Mouse (Mus musculus) ES-CJ7 (cell line): ENCODE results near the gene Gm13693.
"Not testable (repeated sequence)": the region's sequence is repeated elsewhere in the genome, so short reads cannot be mapped to it uniquely, and the experiment has no call there.

Source experiments
- DNase-seq: peaks from one replicate; pipeline ENCODE4 v3.0.0; 2011; ENCODE audit warnings: low read depth, low spot score

The Gm13693 gene

DNA sequence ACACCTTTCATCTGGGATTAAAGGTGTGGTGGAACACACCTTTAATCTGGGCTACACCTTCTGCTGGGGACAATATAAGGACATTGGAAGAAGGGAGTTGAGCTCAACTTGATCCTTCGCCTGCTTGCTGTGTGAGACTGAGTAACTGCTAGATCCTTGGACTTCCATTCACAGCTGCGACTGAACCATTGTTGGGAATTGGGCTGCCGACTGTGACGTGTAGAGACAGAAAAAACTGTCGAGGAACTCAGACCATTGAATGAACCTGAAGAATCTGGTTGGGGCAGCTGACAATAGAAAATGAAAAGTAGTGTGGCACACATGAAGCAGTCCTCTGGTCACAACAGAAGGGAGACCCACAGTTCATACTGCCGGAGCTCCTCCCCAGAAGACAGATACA, at the start of gene Gm13693:
TSS of gene Gm13693 (plus strand) at position 301 of the 400 bp plus-strand sequence.
- not testable (repeated sequence) for DNase-seq

DNA sequence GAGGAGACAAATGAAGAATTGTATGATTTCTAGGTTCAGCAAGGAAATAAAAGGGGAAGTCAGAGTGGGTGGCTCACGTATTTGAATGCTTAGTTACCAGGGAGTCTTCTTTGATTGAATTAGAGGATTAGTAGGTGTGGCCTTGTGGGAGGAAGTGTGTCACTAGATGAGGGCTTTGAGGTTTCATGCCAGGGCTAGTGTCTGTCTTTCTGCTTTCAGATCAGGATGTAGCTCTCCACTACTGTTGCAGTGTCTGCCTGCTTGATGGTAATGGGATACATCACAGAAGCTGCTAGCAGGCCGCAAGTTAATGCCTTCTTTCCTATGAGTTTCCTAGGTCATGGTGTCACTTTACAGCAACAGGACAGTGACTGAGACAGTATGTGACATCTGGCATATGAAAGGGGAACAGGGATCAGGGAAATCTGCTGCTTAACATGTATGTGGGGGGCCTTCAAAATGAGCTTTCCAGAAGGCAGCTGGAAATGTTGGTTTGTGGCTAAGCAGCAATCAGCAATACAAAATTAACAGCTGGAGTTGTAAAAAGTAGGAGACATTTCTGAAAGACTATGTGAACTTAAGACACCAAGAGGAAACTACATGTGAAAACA, 31.7 kb upstream of the Gm13693 start:
- DNase-seq, result no peak

DNA sequence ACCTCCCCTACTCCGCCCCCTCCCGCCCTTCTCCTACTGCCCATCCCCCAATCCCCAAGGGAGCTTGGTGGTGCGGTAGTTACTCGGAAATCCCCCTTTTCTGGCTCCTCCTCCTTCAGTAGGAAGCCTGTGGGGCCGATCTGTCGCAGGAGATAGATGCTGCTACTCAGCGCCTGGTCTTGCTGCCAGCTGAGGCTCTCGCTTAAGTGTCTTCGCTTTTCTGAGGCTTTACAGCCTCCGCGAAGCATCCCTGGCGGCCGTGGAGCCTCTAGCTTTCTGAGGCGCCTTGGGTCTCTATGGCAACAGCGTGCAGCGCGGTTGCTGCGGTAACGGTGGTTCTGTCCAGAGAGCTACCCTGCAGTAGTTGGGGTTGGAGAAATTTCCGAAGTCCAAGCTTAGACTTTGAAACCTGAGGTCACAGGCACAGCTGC, 20.4 kb upstream of the Gm13693 start, which contains the start of gene Zswim2:
TSS of gene Zswim2 (minus strand) at position 298 of the 431 bp plus-strand sequence.
- peak; percentile 81 for DNase-seq

DNA sequence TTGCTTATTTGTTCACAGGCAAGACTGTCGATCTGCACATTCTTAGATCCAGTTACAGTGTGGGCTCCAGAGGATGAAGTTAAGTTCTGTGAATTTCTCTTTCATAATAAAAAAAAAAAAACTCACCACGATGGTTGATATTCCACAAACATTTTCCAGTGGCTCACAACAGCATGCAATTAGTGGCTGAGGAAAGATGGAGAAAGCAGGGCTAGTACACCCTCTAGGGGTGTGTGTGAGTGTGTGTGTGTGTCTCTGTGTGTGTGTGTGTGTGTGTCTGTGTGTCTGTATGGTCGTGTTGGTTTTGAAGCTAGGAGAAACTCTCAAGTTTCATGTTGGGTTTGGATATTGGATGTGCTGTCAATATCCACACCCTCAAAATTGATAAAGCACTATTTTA, 19.9 kb upstream of the Gm13693 start:
- no peak for DNase-seq

DNA sequence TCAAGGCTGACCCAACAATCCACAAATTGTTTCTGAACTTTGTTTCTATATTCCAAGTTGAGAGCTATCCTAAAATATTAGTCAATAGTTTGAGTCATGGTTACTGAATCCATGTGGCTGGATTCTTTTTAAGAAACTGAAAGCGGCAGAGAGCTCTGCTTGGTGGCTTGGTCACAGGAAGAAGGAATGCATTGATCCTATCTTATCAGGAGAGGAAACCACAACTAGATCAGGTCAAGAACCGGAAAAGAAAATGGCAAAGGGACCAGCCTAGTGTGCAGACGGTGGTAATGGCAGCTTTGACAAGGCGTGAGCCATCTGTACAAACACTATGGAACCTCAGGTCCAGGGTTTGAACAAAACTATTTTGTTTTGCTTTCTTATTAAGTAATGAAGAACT, 19.5 kb upstream of the Gm13693 start:
- no peak for DNase-seq

DNA sequence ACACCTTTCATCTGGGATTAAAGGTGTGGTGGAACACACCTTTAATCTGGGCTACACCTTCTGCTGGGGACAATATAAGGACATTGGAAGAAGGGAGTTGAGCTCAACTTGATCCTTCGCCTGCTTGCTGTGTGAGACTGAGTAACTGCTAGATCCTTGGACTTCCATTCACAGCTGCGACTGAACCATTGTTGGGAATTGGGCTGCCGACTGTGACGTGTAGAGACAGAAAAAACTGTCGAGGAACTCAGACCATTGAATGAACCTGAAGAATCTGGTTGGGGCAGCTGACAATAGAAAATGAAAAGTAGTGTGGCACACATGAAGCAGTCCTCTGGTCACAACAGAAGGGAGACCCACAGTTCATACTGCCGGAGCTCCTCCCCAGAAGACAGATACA, 5.9 kb upstream of the Gm13693 start, which contains the start of gene Gm13698:
TSS of gene Gm13698 (plus strand) at position 301 of the 400 bp plus-strand sequence.
- not testable (repeated sequence) for DNase-seq

DNA sequence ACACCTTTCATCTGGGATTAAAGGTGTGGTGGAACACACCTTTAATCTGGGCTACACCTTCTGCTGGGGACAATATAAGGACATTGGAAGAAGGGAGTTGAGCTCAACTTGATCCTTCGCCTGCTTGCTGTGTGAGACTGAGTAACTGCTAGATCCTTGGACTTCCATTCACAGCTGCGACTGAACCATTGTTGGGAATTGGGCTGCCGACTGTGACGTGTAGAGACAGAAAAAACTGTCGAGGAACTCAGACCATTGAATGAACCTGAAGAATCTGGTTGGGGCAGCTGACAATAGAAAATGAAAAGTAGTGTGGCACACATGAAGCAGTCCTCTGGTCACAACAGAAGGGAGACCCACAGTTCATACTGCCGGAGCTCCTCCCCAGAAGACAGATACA, 5.7 kb downstream of the Gm13693 start, which contains the start of gene Gm13695:
TSS of gene Gm13695 (plus strand) at position 301 of the 400 bp plus-strand sequence.
- DNase-seq, result not testable (repeated sequence)

DNA sequence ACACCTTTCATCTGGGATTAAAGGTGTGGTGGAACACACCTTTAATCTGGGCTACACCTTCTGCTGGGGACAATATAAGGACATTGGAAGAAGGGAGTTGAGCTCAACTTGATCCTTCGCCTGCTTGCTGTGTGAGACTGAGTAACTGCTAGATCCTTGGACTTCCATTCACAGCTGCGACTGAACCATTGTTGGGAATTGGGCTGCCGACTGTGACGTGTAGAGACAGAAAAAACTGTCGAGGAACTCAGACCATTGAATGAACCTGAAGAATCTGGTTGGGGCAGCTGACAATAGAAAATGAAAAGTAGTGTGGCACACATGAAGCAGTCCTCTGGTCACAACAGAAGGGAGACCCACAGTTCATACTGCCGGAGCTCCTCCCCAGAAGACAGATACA, 11.5 kb downstream of the Gm13693 start, which contains the start of gene Gm13696:
TSS of gene Gm13696 (plus strand) at position 301 of the 400 bp plus-strand sequence.
- DNase-seq, result not testable (repeated sequence)

DNA sequence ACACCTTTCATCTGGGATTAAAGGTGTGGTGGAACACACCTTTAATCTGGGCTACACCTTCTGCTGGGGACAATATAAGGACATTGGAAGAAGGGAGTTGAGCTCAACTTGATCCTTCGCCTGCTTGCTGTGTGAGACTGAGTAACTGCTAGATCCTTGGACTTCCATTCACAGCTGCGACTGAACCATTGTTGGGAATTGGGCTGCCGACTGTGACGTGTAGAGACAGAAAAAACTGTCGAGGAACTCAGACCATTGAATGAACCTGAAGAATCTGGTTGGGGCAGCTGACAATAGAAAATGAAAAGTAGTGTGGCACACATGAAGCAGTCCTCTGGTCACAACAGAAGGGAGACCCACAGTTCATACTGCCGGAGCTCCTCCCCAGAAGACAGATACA, 17.3 kb downstream of the Gm13693 start, which contains the start of gene Gm13694:
TSS of gene Gm13694 (plus strand) at position 301 of the 400 bp plus-strand sequence.
- DNase-seq, result not testable (repeated sequence)

DNA sequence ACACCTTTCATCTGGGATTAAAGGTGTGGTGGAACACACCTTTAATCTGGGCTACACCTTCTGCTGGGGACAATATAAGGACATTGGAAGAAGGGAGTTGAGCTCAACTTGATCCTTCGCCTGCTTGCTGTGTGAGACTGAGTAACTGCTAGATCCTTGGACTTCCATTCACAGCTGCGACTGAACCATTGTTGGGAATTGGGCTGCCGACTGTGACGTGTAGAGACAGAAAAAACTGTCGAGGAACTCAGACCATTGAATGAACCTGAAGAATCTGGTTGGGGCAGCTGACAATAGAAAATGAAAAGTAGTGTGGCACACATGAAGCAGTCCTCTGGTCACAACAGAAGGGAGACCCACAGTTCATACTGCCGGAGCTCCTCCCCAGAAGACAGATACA, 23.1 kb downstream of the Gm13693 start, which contains the start of gene Gm13697:
TSS of gene Gm13697 (plus strand) at position 301 of the 400 bp plus-strand sequence.
- DNase-seq, result not testable (repeated sequence)

DNA sequence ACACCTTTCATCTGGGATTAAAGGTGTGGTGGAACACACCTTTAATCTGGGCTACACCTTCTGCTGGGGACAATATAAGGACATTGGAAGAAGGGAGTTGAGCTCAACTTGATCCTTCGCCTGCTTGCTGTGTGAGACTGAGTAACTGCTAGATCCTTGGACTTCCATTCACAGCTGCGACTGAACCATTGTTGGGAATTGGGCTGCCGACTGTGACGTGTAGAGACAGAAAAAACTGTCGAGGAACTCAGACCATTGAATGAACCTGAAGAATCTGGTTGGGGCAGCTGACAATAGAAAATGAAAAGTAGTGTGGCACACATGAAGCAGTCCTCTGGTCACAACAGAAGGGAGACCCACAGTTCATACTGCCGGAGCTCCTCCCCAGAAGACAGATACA, 28.9 kb downstream of the Gm13693 start, which contains the start of gene Gm13691:
TSS of gene Gm13691 (plus strand) at position 301 of the 400 bp plus-strand sequence.
- DNase-seq, result not testable (repeated sequence)

DNA sequence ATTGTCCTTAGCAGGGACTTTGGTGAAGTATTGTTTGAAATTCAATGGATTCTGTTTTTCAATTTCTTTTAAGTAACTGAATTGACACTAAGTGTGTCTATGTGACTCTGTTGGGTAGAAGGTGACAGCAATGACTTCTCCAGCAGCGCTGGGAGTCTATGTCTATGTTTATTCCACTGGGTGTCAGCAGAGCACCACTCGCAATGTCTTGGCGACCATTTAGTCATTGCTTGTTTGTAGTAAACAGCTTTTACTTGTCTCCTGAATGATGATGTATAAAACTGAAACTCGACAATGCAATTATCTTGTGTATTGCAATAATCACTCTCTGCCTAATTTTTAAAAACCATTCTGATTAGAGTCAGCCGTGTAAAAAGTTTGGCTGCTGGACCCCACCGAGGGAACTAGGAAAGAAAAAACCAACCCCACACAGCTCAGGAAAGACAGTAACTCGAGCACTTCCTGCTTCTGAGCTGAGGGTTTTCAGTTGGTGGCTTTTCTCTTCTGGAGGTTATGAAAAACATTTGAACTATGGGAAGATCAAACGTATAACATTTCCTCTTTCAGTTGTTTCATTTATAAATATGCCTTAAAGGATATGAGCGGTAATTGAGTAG, 32.4 kb downstream of the Gm13693 start:
- not testable (repeated sequence) for DNase-seq

DNA sequence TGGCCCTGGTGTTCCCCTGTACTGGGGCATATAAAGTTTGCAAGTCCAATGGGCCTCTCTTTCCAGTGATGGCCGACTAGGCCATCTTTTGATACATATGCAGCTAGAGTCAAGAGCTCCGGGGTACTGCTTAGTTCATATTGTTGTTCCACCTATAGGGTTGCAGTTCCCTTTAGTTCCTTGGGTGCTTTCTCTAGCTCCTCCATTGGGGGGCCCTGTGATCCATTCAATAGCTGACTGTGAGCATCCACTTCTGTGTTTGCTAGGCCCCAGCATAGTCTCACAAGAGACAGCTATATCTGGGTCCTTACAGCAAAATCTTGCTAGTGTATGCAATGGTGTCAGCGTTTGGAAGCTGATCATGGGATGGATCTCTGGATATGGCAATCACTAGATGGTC, 33.2 kb downstream of the Gm13693 start:
- not testable (repeated sequence) for DNase-seq

DNA sequence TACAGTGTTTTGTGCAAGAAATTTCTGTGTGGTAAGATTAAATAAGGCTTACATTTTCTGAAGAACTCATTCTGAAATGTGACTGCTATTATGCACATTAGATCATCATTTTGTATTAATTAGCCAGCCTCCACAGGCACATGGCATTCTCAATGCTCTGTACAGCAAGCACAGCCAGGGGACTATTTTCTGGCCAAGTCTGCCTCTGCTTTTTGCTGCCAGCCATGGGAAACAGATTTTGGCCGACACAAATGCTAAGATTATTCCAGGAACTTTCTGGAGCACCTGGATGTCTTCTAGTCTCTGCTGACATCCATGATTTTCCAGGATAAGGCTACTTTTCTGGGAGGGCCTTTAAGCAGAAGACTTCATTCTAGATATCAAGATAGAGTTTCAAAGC, 47.6 kb downstream of the Gm13693 start:
- no peak for DNase-seq

DNA sequence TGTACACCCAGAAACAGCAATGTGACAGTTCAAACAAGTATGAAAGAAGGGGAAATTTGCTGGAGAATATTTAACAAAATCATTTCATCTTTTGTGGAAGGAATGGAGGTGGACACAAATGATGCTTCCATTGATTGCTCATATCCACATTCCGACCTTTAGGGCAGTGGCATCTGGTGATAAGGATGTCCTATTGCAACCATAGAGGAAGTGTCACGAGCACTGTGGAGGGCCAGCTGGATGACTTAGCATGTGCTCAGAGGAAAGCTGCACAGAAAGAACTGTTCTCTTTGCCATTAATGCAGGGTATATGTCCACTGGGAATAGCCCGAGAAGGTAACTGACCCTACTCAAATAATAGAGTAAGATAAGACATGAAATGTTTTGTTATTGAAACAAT, 48.5 kb downstream of the Gm13693 start:
- no peak for DNase-seq
